Mouse (Mus musculus): ENCODE measurements around the gene Prpf40a.

GRCm38 (mm10) chr2:53190684-53191511 is at the start of gene Prpf40a:
- no peak for TF ChIP-seq CTCF (IDR thresholded peaks at IDR 0.05; ENCODE audit: extremely low read depth, insufficient read length, insufficient replicate concordance, low read depth, low read length)
- peak; percentile 82 for TF ChIP-seq POLR2A (IDR thresholded peaks at IDR 0.05; ENCODE audit: low read depth, low read length)

Data from small intestine, adult 2 months (tissue).